Mouse (Mus musculus): Measurements from ENCODE around the gene March9.
"Not testable (repeated sequence)": the region's sequence is repeated elsewhere in the genome, so short reads cannot be mapped to it uniquely, and the experiment has no call there.

Gene March9

GRCm38 (mm10) chr10:127062503-127062902, 2.5 kb upstream of the March9 start:
- in situ Hi-C loops (cut with MboI): no loop called here

GRCm38 (mm10) chr10:127062101-127062500, 2.1 kb upstream of the March9 start:
- in situ Hi-C loops (cut with MboI): not testable (repeated sequence)

- in situ Hi-C loops (cut with MboI): no loop called here
Measured at GRCm38 (mm10) chr10:127061513-127061912, 1.5 kb upstream of the March9 start.

- in situ Hi-C loops (cut with MboI): no loop called here
Measured at GRCm38 (mm10) chr10:127061085-127061484, 1.1 kb upstream of the March9 start.

GRCm38 (mm10) chr10:127059174-127059967, 613 bp downstream of the March9 start:
- in situ Hi-C loops (cut with MboI): no loop called here

GRCm38 (mm10) chr10:127058708-127059107, 1.3 kb downstream of the March9 start:
- in situ Hi-C loops (cut with MboI): no loop called here

- in situ Hi-C loops (cut with MboI): no loop called here
Measured at GRCm38 (mm10) chr10:127058161-127058560, 1.8 kb downstream of the March9 start.

GRCm38 (mm10) chr10:127056490-127056889, 3.5 kb downstream of the March9 start:
- in situ Hi-C loops (cut with MboI): no loop called here

GRCm38 (mm10) chr10:127055406-127055805, 4.6 kb downstream of the March9 start:
- in situ Hi-C loops (cut with MboI): no loop called here

- in situ Hi-C loops (cut with MboI): no loop called here
Measured at GRCm38 (mm10) chr10:127054646-127055045, 5.3 kb downstream of the March9 start.

GRCm38 (mm10) chr10:127050119-127050474, 9.9 kb downstream of the March9 start:
- in situ Hi-C loops (cut with MboI): no loop called here

- in situ Hi-C loops (cut with MboI): no loop called here
Measured at GRCm38 (mm10) chr10:127049395-127050118, 10.4 kb downstream of the March9 start.

GRCm38 (mm10) chr10:127048608-127049394, 11.2 kb downstream of the March9 start:
- in situ Hi-C loops (cut with MboI): no loop called here

- in situ Hi-C loops (cut with MboI): no loop called here
Measured at GRCm38 (mm10) chr10:127047954-127048353, 12.0 kb downstream of the March9 start, which contains the start of gene Cyp27b1. TSS of gene Cyp27b1 (plus strand) at chr10:127048250.

GRCm38 (mm10) chr10:127043187-127043586, 16.8 kb downstream of the March9 start:
- in situ Hi-C loops (cut with MboI): no loop called here

GRCm38 (mm10) chr10:127042468-127043115, 17.4 kb downstream of the March9 start:
- in situ Hi-C loops (cut with MboI): no loop called here

- in situ Hi-C loops (cut with MboI): no loop called here
Measured at GRCm38 (mm10) chr10:127041774-127042338, 18.1 kb downstream of the March9 start.

- in situ Hi-C loops (cut with MboI): no loop called here
Measured at GRCm38 (mm10) chr10:127041274-127041766, 18.7 kb downstream of the March9 start, which contains the start of the genes Mettl1 and Eef1akmt3. TSS of gene Mettl1 (plus strand) at chr10:127041414. TSS of gene Eef1akmt3 (minus strand) at chr10:127041513.

- in situ Hi-C loops (cut with MboI): no loop called here
Measured at GRCm38 (mm10) chr10:127040569-127041214, 19.3 kb downstream of the March9 start.

- in situ Hi-C loops (cut with MboI): loop anchor here (10.0 kb wide), 1 partner anchor 123 kb away; no protein-coding TSS in a partner anchor
Measured at GRCm38 (mm10) chr10:127037641-127038040, 22.3 kb downstream of the March9 start.

Measured in mature B cell (primary cell).